Mouse (Mus musculus) CH12.LX (cell line): ENCODE data around the gene Inpp4b. TPM values are rescaled to one million over a fixed set of nuclear protein-coding genes. Genes with fewer than 3 reads are reported as not detected.

Experiments used
- DNase-seq: peaks from one replicate; pipeline ENCODE4 v3.0.0-alpha.2; 2013; ENCODE audit errors: extremely low read depth
- H3K27ac ChIP-seq: 2 replicates; pipeline ENCODE4 v1.5.1; 2012; ENCODE audit warnings: low read depth, mild to moderate bottlenecking, control low read depth, moderate library complexity; ENCODE audit not compliant: insufficient read depth
- H3K27me3 ChIP-seq: replicated peaks from 2 replicates; pipeline ENCODE3; 2012; ENCODE audit warnings: inconsistent platforms
- H3K36me3 ChIP-seq, 2 experiments: replicated peaks in 1 of 2; 2 replicates each; pipeline versions ENCODE3 to v1.6.1; 2012; ENCODE audit warnings: inconsistent platforms in 1 of 2, low read length in 1 of 2, mild to moderate bottlenecking in 1 of 2, mixed read lengths in 1 of 2, moderate library complexity in 1 of 2; ENCODE audit not compliant: control insufficient read depth in 1 of 2, insufficient read depth in 1 of 2
- H3K4me1 ChIP-seq, 2 experiments: 2 replicates each; pipeline ENCODE4 v1.6.1; 2012; ENCODE audit warnings: inconsistent platforms in 1 of 2, moderate library complexity in 1 of 2; ENCODE audit not compliant: insufficient read depth in 2 of 2, control insufficient read depth in 1 of 2
- H3K4me2 ChIP-seq: 2 replicates; pipeline ENCODE4 v1.6.1; 2012; ENCODE audit warnings: low read depth, mild to moderate bottlenecking, control low read depth; ENCODE audit not compliant: poor library complexity, insufficient read depth, severe bottlenecking
- H3K4me3 ChIP-seq, 3 experiments: fragments of 150-350 bp in 1 of 3; sonication (generic) in 1 of 3; replicated peaks in 1 of 3; 2 replicates each; pipeline versions ENCODE3 to v1.5.1; 2011 to 2012; ENCODE audit warnings: low read depth in 2 of 3, low read length in 2 of 3, mild to moderate bottlenecking in 2 of 3, moderate library complexity in 2 of 3, control low read depth in 1 of 3, improper control_type of control experiment in 1 of 3, inconsistent platforms in 1 of 3, mixed read lengths in 1 of 3; ENCODE audit not compliant: poor library complexity in 1 of 3
- H3K79me2 ChIP-seq: replicated peaks from 2 replicates; pipeline ENCODE4 v1.6.1; 2012; ENCODE audit warnings: mild to moderate bottlenecking, moderate library complexity; ENCODE audit not compliant: control insufficient read depth, poor library complexity, insufficient read depth, severe bottlenecking; ENCODE audit errors: extremely low read depth
- H3K9ac ChIP-seq: 2 replicates; pipeline ENCODE4 v1.6.1; 2012; ENCODE audit warnings: low read depth, mild to moderate bottlenecking, control low read depth, moderate library complexity; ENCODE audit not compliant: insufficient read depth
- H3K9me3 ChIP-seq: replicated peaks from 2 replicates; pipeline ENCODE3; 2012; ENCODE audit warnings: low read length, inconsistent platforms, mixed read lengths
- CHD1 ChIP-seq: IDR thresholded peaks from 2 replicates; pipeline ENCODE4 v1.6.1; 2012; ENCODE audit warnings: low read depth, low read length, improper control_type of control experiment, inconsistent platforms
- CHD2 ChIP-seq: IDR thresholded peaks from 2 replicates; pipeline ENCODE4 v1.6.1; 2011; ENCODE audit warnings: low read length, improper control_type of control experiment
- E2F4 ChIP-seq: IDR thresholded peaks from 2 replicates; pipeline ENCODE4 v1.6.1; 2011; ENCODE audit warnings: low read depth, low read length, improper control_type of control experiment; ENCODE audit not compliant: insufficient replicate concordance
- ELF1 ChIP-seq: IDR thresholded peaks from 2 replicates; pipeline ENCODE4 v1.6.1; 2014; ENCODE audit warnings: low read depth, mild to moderate bottlenecking, inconsistent platforms, low read length, improper control_type of control experiment
- EP300 ChIP-seq: IDR thresholded peaks from 2 replicates; pipeline ENCODE4 v1.6.1; 2011; ENCODE audit warnings: low read length, improper control_type of control experiment
- ETS1 ChIP-seq: conservative IDR thresholded peaks from 2 replicates; pipeline ENCODE4 v1.6.1; 2012; ENCODE audit warnings: low read depth, mild to moderate bottlenecking, inconsistent platforms, low read length, improper control_type of control experiment, moderate library complexity
- HCFC1 ChIP-seq: IDR thresholded peaks from 2 replicates; pipeline ENCODE4 v1.6.1; 2012; ENCODE audit warnings: low read depth, mild to moderate bottlenecking, inconsistent platforms, low read length, improper control_type of control experiment
- IRF4 ChIP-seq: IDR thresholded peaks from 2 replicates; pipeline ENCODE4 v1.6.1; 2014; ENCODE audit warnings: low read depth, mild to moderate bottlenecking, inconsistent platforms, low read length, improper control_type of control experiment
- JUN ChIP-seq: IDR thresholded peaks from 2 replicates; pipeline ENCODE4 v1.6.1; 2011; ENCODE audit warnings: low read depth, mild to moderate bottlenecking, low read length, improper control_type of control experiment, moderate library complexity; ENCODE audit not compliant: insufficient read depth
- JUND ChIP-seq: conservative IDR thresholded peaks from 2 replicates; pipeline ENCODE4 v1.6.1; 2011; ENCODE audit warnings: low read depth, low read length, improper control_type of control experiment
- KAT2A ChIP-seq: IDR thresholded peaks from 2 replicates; pipeline ENCODE4 v1.6.1; 2012; ENCODE audit warnings: low read length, improper control_type of control experiment, inconsistent platforms; ENCODE audit not compliant: insufficient replicate concordance
- MAFK ChIP-seq: IDR thresholded peaks from 2 replicates; pipeline ENCODE4 v1.6.1; 2011; ENCODE audit warnings: low read length, improper control_type of control experiment; ENCODE audit not compliant: insufficient replicate concordance
- MAX ChIP-seq: IDR thresholded peaks from 2 replicates; pipeline ENCODE4 v1.6.1; 2011; ENCODE audit warnings: low read length, improper control_type of control experiment
- MAZ ChIP-seq: IDR thresholded peaks from 2 replicates; pipeline ENCODE4 v1.6.1; 2012; ENCODE audit warnings: low read depth, mild to moderate bottlenecking, inconsistent platforms, low read length, improper control_type of control experiment, moderate library complexity
- MXI1 ChIP-seq: IDR thresholded peaks from 2 replicates; pipeline ENCODE4 v1.6.1; 2011; ENCODE audit warnings: mild to moderate bottlenecking, low read depth, low read length, improper control_type of control experiment
- MYC ChIP-seq: IDR thresholded peaks from 2 replicates; pipeline ENCODE4 v1.6.1; 2011; ENCODE audit warnings: low read depth, mild to moderate bottlenecking, improper control_type of control experiment, low read length
- NRF1 ChIP-seq: IDR thresholded peaks from 2 replicates; pipeline ENCODE4 v1.6.1; 2014; ENCODE audit warnings: low read depth, mild to moderate bottlenecking, inconsistent platforms, low read length, improper control_type of control experiment, moderate library complexity
- PAX5 ChIP-seq: IDR thresholded peaks from 2 replicates; pipeline ENCODE4 v1.6.1; 2012; ENCODE audit warnings: low read length, inconsistent platforms, mixed read lengths
- POLR2AphosphoS2 ChIP-seq: IDR thresholded peaks from 2 replicates; pipeline ENCODE4 v1.6.1; 2011; ENCODE audit warnings: low read depth, low read length, improper control_type of control experiment
- RCOR1 ChIP-seq: conservative IDR thresholded peaks from 2 replicates; pipeline ENCODE4 v1.6.1; 2012; ENCODE audit warnings: low read depth, mild to moderate bottlenecking, inconsistent platforms, low read length, improper control_type of control experiment
- SIN3A ChIP-seq: IDR thresholded peaks from 2 replicates; pipeline ENCODE4 v1.6.1; 2012; ENCODE audit warnings: low read length, improper control_type of control experiment, inconsistent platforms
- TBP ChIP-seq: conservative IDR thresholded peaks from 2 replicates; pipeline ENCODE4 v1.6.1; 2011; ENCODE audit warnings: low read depth, low read length, improper control_type of control experiment
- USF1 ChIP-seq: IDR thresholded peaks from 2 replicates; pipeline ENCODE4 v1.6.1; 2014; ENCODE audit warnings: low read depth, mild to moderate bottlenecking, inconsistent platforms, low read length, improper control_type of control experiment
- USF2 ChIP-seq: conservative IDR thresholded peaks from 2 replicates; pipeline ENCODE4 v1.6.1; 2011; ENCODE audit warnings: low read depth, low read length, improper control_type of control experiment
- ZKSCAN1 ChIP-seq: IDR thresholded peaks from 2 replicates; pipeline ENCODE4 v1.6.1; 2012; ENCODE audit warnings: low read depth, inconsistent platforms, low read length, improper control_type of control experiment, borderline replicate concordance
- ZMIZ1 ChIP-seq: IDR thresholded peaks from 2 replicates; pipeline ENCODE4 v1.6.1; 2012; ENCODE audit warnings: low read depth, mild to moderate bottlenecking, inconsistent platforms, low read length, improper control_type of control experiment
- ZNF384 ChIP-seq: IDR thresholded peaks from 2 replicates; pipeline ENCODE4 v1.6.1; 2012; ENCODE audit warnings: low read depth, low read length, improper control_type of control experiment, inconsistent platforms
- dilution Hi-C: fragments of 300-500 bp; cut with MboI; formaldehyde crosslinking; loops from 2 replicates; pipeline ENCODE4 v1.14.3; 2020; ENCODE audit warnings: low sequenced_read_pairs; ENCODE audit not compliant: extremely low pct_unique_long_range_greater_than_20kb, extremely low pct_ligation_motif_present
- in situ Hi-C: fragments of 300-500 bp; cut with MboI; formaldehyde crosslinking; loops from 3 replicates; pipeline ENCODE4 v1.14.3; 2019; ENCODE audit warnings: low sequenced_read_pairs, low pct_ligation_motif_present, low pct_unique_long_range_greater_than_20kb, mixed read lengths
- polyA plus RNA-seq: library from polyadenylated mRNA; unstranded; fragments of >175 nt; gene quantifications from 2 replicates; pipeline ENCODE4 v1.2.1, GENCODE M21; 2012; ENCODE audit warnings: low read depth; ENCODE audit not compliant: insufficient read length
- total RNA-seq, 2 experiments: library from RNA; depleted of rRNA; stranded (reverse); fragments of 300-350 nt in 1 of 2; fragments of >200 nt in 1 of 2; gene quantifications; 2 replicates each; pipeline ENCODE4 v1.2.3; 2012 to 2014

Gene Inpp4b
- total and polyA plus RNA-seq, 3 experiments, result 3.0 to 4.9 (median 3.4) TPM

DNA sequence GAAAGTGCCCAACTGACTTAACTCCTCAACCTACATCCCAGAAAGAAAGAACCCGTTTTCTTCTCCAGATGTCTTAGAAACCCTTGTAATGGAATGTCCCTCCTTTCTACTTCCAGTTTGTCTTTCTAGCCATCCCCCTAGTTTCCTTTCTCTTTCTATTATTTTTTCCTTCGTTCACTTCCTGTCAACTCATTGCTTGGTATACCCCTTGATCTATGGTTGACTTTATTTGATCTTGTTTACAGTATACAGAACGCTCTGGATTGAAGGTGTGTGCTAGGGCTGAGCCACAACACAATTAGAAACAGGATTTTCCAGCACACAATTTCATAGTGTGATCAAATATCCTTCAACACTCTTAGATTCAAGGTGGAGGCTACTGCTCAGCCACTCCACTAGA is 400.7 kb downstream of the Inpp4b start:
- no peak overlapping the region for H3K9ac ChIP-seq

DNA sequence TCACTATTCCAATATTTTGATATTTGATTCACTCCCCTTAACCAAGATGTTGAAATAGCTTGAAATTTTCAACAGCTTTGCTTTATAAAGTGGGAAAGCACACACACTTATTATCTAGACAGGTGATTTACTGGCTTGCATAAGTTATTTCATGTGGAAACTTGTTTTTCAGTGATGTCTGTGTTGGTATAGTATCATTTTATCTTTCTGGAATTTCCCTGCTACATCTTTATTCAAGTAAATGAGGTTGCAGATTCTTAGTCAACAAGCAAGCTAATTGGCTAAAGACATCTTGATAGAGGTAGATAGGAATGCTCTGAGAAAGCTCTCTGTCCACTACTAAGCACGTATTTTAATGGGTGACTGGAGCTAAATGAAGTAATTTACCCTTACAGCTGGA is 403.1 kb downstream of the Inpp4b start:
- H3K79me2 ChIP-seq, result no peaks in the 10 kb centered on the region
- TF ChIP-seq E2F4 (no peak), MYC (no peak), EP300 (no peak), TBP (no peak), CHD1 (no peak), JUND (no peak), JUN (no peak), SIN3A (no peak), KAT2A (no peak), ELF1 (no peak), MAX (no peak), ZMIZ1 (no peak), ZNF384 (no peak), CHD2 (no peak)
- TF ChIP-seq, all 38 proteins: peak for 0
- Histone ChIP-seq H3K4me1 (0 out of 4 replicates have a peak, but pooled peaks cover 0 to 2% of the 10 kb centered on the region in 2 experiments), H3K4me3 (no peak overlapping the region), H3K27me3 (no peaks in the 10 kb centered on the region), H3K27ac (no peak overlapping the region), H3K9ac (no peak overlapping the region), H3K36me3 (no peaks in the 10 kb centered on the region), H3K4me2 (no peak overlapping the region), H3K9me3 (no peaks in the 10 kb centered on the region)
- in situ Hi-C loops (no loop called here), dilution Hi-C loops (no loop called here)
- no peak for DNase-seq

More for the DNA sequence above, 400.7 kb downstream of the Inpp4b start:
- Histone ChIP-seq H3K4me3 (no peak overlapping the region), H3K4me2 (no peak overlapping the region), H3K27me3 (no peaks in the 10 kb centered on the region), H3K4me1 (0 out of 4 replicates have a peak, but pooled peaks cover 0 to 2% of the 10 kb centered on the region in 2 experiments), H3K27ac (no peak overlapping the region), H3K79me2 (no peaks in the 10 kb centered on the region), H3K9me3 (no peaks in the 10 kb centered on the region), H3K36me3 (no peaks in the 10 kb centered on the region)
- in situ Hi-C loops, result no loop called here
- dilution Hi-C loops, result no loop called here
- TF ChIP-seq CHD2 (no peak), PAX5 (no peak), HCFC1 (no peak), ETS1 (no peak), MAZ (no peak), CHD1 (no peak), IRF4 (no peak), ZNF384 (no peak), MAFK (no peak), ZKSCAN1 (no peak), RCOR1 (no peak), NRF1 (no peak), MXI1 (no peak), SIN3A (no peak), TBP (no peak), E2F4 (no peak), ZMIZ1 (no peak), USF1 (no peak), USF2 (no peak), POLR2AphosphoS2 (no peak)
- DNase-seq, result no peak
